Mouse (Mus musculus): ENCODE measurements around the gene Uox. TPM values are rescaled to one million over a fixed set of nuclear protein-coding genes. Genes with fewer than 3 reads are reported as not detected.

Uox gene
- total RNA-seq (2017): not detected in 2 replicates

- ATAC-seq (replicated peaks in 1 of 2; ENCODE audit: insufficient read depth in 1 of 2, low FRiP score in 2 of 2, low TSS enrichment in 1 of 2, low read depth in 1 of 2, poor library complexity in 2 of 2, severe bottlenecking in 2 of 2): no peak
These were observed at the start of gene Uox for GRCm38 (mm10) chr3:146570148-146570782. Gene Uox, plus strand, starts transcription at chr3:146570426.

GRCm38 (mm10) chr3:146520798-146521651 lies 49.2 kb upstream of the Uox start, which contains the start of gene Rpf1:
Gene Rpf1, minus strand, starts transcription at chr3:146521429.
- peak; percentile 94 to 96 for ATAC-seq (replicated peaks in 1 of 2; ENCODE audit: insufficient read depth in 1 of 2, low FRiP score in 2 of 2, low TSS enrichment in 1 of 2, low read depth in 1 of 2, poor library complexity in 2 of 2, severe bottlenecking in 2 of 2)

- no peak for ATAC-seq (replicated peaks in 1 of 2; ENCODE audit: insufficient read depth in 1 of 2, low FRiP score in 2 of 2, low TSS enrichment in 1 of 2, low read depth in 1 of 2, poor library complexity in 2 of 2, severe bottlenecking in 2 of 2)
These were observed 48.6 kb upstream of the Uox start for GRCm38 (mm10) chr3:146521652-146522020.

GRCm38 (mm10) chr3:146528335-146528734 lies 41.9 kb upstream of the Uox start:
- no peak for ATAC-seq (replicated peaks in 1 of 2; ENCODE audit: insufficient read depth in 1 of 2, low FRiP score in 2 of 2, low TSS enrichment in 1 of 2, low read depth in 1 of 2, poor library complexity in 2 of 2, severe bottlenecking in 2 of 2)

GRCm38 (mm10) chr3:146534986-146535385 lies 35.2 kb upstream of the Uox start:
- no peak for ATAC-seq (replicated peaks in 1 of 2; ENCODE audit: insufficient read depth in 1 of 2, low FRiP score in 2 of 2, low TSS enrichment in 1 of 2, low read depth in 1 of 2, poor library complexity in 2 of 2, severe bottlenecking in 2 of 2)

GRCm38 (mm10) chr3:146540521-146541273 lies 29.5 kb upstream of the Uox start:
- peak; percentile 46 to 64; a peak in 2 of 4 replicates for ATAC-seq (replicated peaks in 1 of 2; ENCODE audit: insufficient read depth in 1 of 2, low FRiP score in 2 of 2, low TSS enrichment in 1 of 2, low read depth in 1 of 2, poor library complexity in 2 of 2, severe bottlenecking in 2 of 2)

GRCm38 (mm10) chr3:146543632-146544031 lies 26.6 kb upstream of the Uox start:
- no peak for ATAC-seq (replicated peaks in 1 of 2; ENCODE audit: insufficient read depth in 1 of 2, low FRiP score in 2 of 2, low TSS enrichment in 1 of 2, low read depth in 1 of 2, poor library complexity in 2 of 2, severe bottlenecking in 2 of 2)

- no peak for ATAC-seq (replicated peaks in 1 of 2; ENCODE audit: insufficient read depth in 1 of 2, low FRiP score in 2 of 2, low TSS enrichment in 1 of 2, low read depth in 1 of 2, poor library complexity in 2 of 2, severe bottlenecking in 2 of 2)
These were observed 15.4 kb upstream of the Uox start for GRCm38 (mm10) chr3:146554816-146555215.

- ATAC-seq (replicated peaks in 1 of 2; ENCODE audit: insufficient read depth in 1 of 2, low FRiP score in 2 of 2, low TSS enrichment in 1 of 2, low read depth in 1 of 2, poor library complexity in 2 of 2, severe bottlenecking in 2 of 2): no peak
These were observed 13.7 kb upstream of the Uox start for GRCm38 (mm10) chr3:146556567-146556966.

- no peak for ATAC-seq (replicated peaks in 1 of 2; ENCODE audit: insufficient read depth in 1 of 2, low FRiP score in 2 of 2, low TSS enrichment in 1 of 2, low read depth in 1 of 2, poor library complexity in 2 of 2, severe bottlenecking in 2 of 2)
These were observed 12.7 kb upstream of the Uox start for GRCm38 (mm10) chr3:146557507-146557906.

GRCm38 (mm10) chr3:146562936-146563335 lies 7.3 kb upstream of the Uox start:
- no peak for ATAC-seq (replicated peaks in 1 of 2; ENCODE audit: insufficient read depth in 1 of 2, low FRiP score in 2 of 2, low TSS enrichment in 1 of 2, low read depth in 1 of 2, poor library complexity in 2 of 2, severe bottlenecking in 2 of 2)

GRCm38 (mm10) chr3:146564268-146565064 lies 5.8 kb upstream of the Uox start:
- peak; percentile 46 to 52; a peak in 2 of 4 replicates for ATAC-seq (replicated peaks in 1 of 2; ENCODE audit: insufficient read depth in 1 of 2, low FRiP score in 2 of 2, low TSS enrichment in 1 of 2, low read depth in 1 of 2, poor library complexity in 2 of 2, severe bottlenecking in 2 of 2)

GRCm38 (mm10) chr3:146565065-146565411 lies 5.2 kb upstream of the Uox start:
- ATAC-seq (replicated peaks in 1 of 2; ENCODE audit: insufficient read depth in 1 of 2, low FRiP score in 2 of 2, low TSS enrichment in 1 of 2, low read depth in 1 of 2, poor library complexity in 2 of 2, severe bottlenecking in 2 of 2): no peak

- no peak for ATAC-seq (replicated peaks in 1 of 2; ENCODE audit: insufficient read depth in 1 of 2, low FRiP score in 2 of 2, low TSS enrichment in 1 of 2, low read depth in 1 of 2, poor library complexity in 2 of 2, severe bottlenecking in 2 of 2)
These were observed 2.9 kb upstream of the Uox start for GRCm38 (mm10) chr3:146567366-146567765.

- ATAC-seq (replicated peaks in 1 of 2; ENCODE audit: insufficient read depth in 1 of 2, low FRiP score in 2 of 2, low TSS enrichment in 1 of 2, low read depth in 1 of 2, poor library complexity in 2 of 2, severe bottlenecking in 2 of 2): no peak
These were observed 2.2 kb upstream of the Uox start for GRCm38 (mm10) chr3:146567884-146568530.

- ATAC-seq (replicated peaks in 1 of 2; ENCODE audit: insufficient read depth in 1 of 2, low FRiP score in 2 of 2, low TSS enrichment in 1 of 2, low read depth in 1 of 2, poor library complexity in 2 of 2, severe bottlenecking in 2 of 2): no peak
These were observed 632 bp upstream of the Uox start for GRCm38 (mm10) chr3:146569594-146569993.

- ATAC-seq (replicated peaks in 1 of 2; ENCODE audit: insufficient read depth in 1 of 2, low FRiP score in 2 of 2, low TSS enrichment in 1 of 2, low read depth in 1 of 2, poor library complexity in 2 of 2, severe bottlenecking in 2 of 2): no peak
These were observed 713 bp downstream of the Uox start for GRCm38 (mm10) chr3:146570939-146571338.
